Mouse (Mus musculus) intestine, embryonic 15.5 days (tissue): ENCODE measurements around the gene Bmpr1a. TPM values are rescaled to one million over a fixed set of nuclear protein-coding genes. Genes with fewer than 3 reads are reported as not detected.

Experiments
- ATAC-seq: fragments of 200-750 bp; cut with Nextera tagmentation; 2 replicates; pipeline ENCODE4 v1.8.0; 2017; ENCODE audit warnings: moderate TSS enrichment, moderate library complexity
- H3K27ac ChIP-seq: fragments of 300-500 bp; sonication (generic); 2 replicates; pipeline ENCODE4 v1.5.1; 2015; ENCODE audit warnings: mild to moderate bottlenecking, inconsistent platforms
- H3K27me3 ChIP-seq: fragments of 300-500 bp; sonication (generic); replicated peaks from 2 replicates; pipeline ENCODE4 v1.6.1; 2015; ENCODE audit warnings: inconsistent platforms
- H3K36me3 ChIP-seq: fragments of 300-500 bp; sonication (generic); 2 replicates; pipeline ENCODE4 v1.6.1; 2015; ENCODE audit warnings: inconsistent platforms
- H3K4me1 ChIP-seq: fragments of 300-500 bp; sonication (generic); replicated peaks from 2 replicates; pipeline ENCODE4 v1.6.1; 2015; ENCODE audit warnings: inconsistent platforms
- H3K4me2 ChIP-seq: fragments of 300-500 bp; sonication (generic); replicated peaks from 2 replicates; pipeline ENCODE4 v1.6.1; 2015; ENCODE audit warnings: mild to moderate bottlenecking, inconsistent platforms
- H3K4me3 ChIP-seq: fragments of 300-500 bp; sonication (generic); replicated peaks from 2 replicates; pipeline ENCODE4 v1.5.1; 2015; ENCODE audit warnings: inconsistent platforms
- H3K9ac ChIP-seq: fragments of 300-500 bp; sonication (generic); 2 replicates; pipeline ENCODE4 v1.6.1; 2015; ENCODE audit warnings: inconsistent platforms
- H3K9me3 ChIP-seq: fragments of 300-500 bp; sonication (generic); 2 replicates; pipeline ENCODE4 v1.6.1; 2016; ENCODE audit warnings: inconsistent platforms
- WGBS: fragments of 180-500 bp; shearing (Covaris S2); methylation state at CpG from one replicate; pipeline ENCODE4 v1.1.7; 2015; 5-methylcytosine and 5-hydroxymethylcytosine counted together
- polyA plus RNA-seq: library from polyadenylated mRNA; unstranded; fragments of >200 nt; fragmentation: Nextera tagmentation; extraction: Ambion mirVana; gene quantifications from 2 replicates; pipeline ENCODE4 v1.2.1, GENCODE M21; 2015

Bmpr1a gene
- polyA plus RNA-seq, 1 experiment from 2014 or later, result 41.3 TPM

DNA sequence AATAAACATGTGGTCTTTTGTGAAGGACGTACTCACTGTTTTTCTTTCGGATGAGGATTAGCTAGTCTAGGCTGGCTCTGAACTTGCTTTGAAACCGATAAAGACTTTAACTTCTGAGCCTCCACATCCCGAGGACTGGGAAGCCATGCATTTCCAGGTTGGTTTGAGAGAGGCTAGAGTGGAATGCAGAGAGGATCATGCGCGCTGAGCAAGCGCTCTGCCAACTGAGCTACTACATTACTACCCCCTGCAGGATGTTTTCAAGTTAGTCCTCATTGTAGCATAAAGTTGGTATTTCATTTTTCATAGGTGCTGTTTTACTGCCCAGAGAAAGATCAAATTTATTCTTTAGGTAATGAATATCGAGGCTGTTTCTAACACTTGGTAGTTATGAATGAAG is 17.0 kb downstream of the Bmpr1a start:
- no peaks in the 10 kb centered on the region for H3K36me3 ChIP-seq
- H3K4me1 ChIP-seq, result peaks cover 12% of the 10 kb centered on the region; the same call in 1 of the 2 replicates

DNA sequence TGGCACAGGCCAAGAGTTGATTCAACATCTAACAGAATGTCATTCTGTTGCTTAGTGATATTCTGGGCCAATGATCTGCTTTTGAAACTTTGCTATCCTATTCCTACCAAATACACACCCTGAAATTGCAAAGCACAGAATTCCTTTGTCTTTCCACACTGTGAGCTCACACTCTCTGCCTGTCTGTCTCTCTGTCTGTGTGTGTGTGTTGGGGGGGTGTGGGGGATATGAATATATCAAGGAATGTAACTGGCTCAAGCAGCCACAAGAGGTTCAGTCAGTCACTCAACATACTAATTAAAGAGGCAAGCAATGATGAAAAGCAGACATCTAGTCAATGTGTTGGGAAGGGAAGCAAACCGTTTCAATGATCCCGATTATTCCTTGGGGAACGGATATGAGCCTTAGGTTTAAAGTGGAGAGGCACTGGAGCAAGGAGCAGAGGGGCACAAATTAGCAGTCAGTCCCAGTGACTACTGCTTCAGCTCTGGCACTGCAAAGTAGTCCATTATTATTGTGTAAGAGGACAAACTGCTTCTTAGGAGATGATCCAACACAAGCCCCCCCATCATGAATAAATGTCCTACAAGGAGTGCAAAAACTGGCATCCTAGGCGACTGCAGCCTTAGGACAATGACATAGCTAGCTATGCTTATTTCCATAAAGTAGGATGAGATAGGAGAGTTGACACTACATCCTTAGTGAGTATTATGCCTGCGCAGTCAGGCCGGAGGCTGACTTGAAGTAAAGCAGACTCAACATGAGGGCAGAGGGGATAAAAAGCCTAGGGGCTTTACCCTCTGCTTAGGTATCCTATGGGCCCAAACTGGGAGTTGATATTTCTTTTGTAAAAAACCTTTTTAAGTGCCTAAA is 19.4 kb downstream of the Bmpr1a start:
- no peak overlapping the region for H3K4me3 ChIP-seq
- H3K36me3 ChIP-seq, result no peaks in the 10 kb centered on the region
- 0 out of 2 replicates have a peak, but pooled peaks cover 6% of the 10 kb centered on the region for H3K4me1 ChIP-seq
- no peak overlapping the region for H3K27ac ChIP-seq
- ATAC-seq, result no peak
- H3K9me3 ChIP-seq, result no peaks in the 10 kb centered on the region
- no peak overlapping the region for H3K9ac ChIP-seq
- no peak overlapping the region for H3K4me2 ChIP-seq
- 62% methylated on average over 6 of the region's 6 CpGs for WGBS
- H3K27me3 ChIP-seq, result no peaks in the 10 kb centered on the region

More for the DNA sequence above, 17.0 kb downstream of the Bmpr1a start:
- Histone ChIP-seq H3K4me2 (no peak overlapping the region), H3K27me3 (no peaks in the 10 kb centered on the region), H3K9ac (no peak overlapping the region), H3K4me3 (no peak overlapping the region), H3K9me3 (no peaks in the 10 kb centered on the region), H3K27ac (no peak overlapping the region)
- 65% methylated on average over 8 of the region's 8 CpGs for WGBS
- no peak for ATAC-seq

DNA sequence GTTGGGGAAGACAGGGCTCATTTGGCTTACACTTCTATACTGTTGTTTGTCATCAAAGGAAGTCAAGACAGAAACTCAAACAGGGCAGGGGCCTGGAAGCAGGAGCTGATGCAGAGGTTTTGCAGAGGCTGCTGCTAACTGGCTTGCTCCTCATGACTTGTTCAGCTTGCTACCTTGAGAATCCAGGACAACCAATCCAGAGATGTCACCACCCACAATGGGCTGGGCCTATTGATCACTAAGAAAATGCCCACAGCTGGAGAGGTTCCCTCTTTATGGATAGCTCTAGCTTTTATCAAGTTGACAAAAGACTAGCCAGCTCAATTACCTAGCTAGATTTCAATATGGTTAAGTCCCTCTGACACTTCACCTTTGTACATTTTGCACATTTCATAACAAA is 31.6 kb downstream of the Bmpr1a start:
- no peaks in the 10 kb centered on the region for H3K9me3 ChIP-seq
- no peaks in the 10 kb centered on the region for H3K27me3 ChIP-seq
- H3K36me3 ChIP-seq, result no peaks in the 10 kb centered on the region
- no peak overlapping the region for H3K9ac ChIP-seq
- H3K4me3 ChIP-seq, result no peak overlapping the region
- H3K4me2 ChIP-seq, result no peak overlapping the region
- H3K4me1 ChIP-seq, result no peaks in the 10 kb centered on the region
- no peak for ATAC-seq
- H3K27ac ChIP-seq, result no peak overlapping the region

DNA sequence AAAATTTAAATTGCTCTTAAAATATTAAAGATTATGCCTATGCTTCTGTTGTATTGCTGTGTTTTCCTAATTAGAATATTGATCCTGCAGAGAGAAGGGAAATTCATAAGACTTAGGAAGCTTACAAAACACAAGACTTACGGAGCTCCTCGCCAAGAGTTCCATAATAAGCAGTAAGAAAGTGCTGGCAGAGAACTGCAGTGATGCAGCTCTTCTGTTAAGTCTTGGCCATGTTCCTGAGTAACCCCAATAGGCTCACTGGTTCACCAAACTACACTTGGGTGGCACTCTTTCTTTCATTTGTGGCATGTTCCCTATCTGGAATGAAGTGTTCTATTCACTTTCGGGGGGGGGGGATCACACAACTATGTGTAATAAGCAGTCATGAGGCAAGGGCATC is 36.9 kb downstream of the Bmpr1a start:
- H3K27ac ChIP-seq, result no peak overlapping the region
- H3K9ac ChIP-seq, result no peak overlapping the region
- no peaks in the 10 kb centered on the region for H3K36me3 ChIP-seq
- no peaks in the 10 kb centered on the region for H3K27me3 ChIP-seq
- WGBS, result 63% methylated on average over 3 of the region's 3 CpGs
- ATAC-seq, result no peak
- no peaks in the 10 kb centered on the region for H3K9me3 ChIP-seq
- no peak overlapping the region for H3K4me3 ChIP-seq
- no peaks in the 10 kb centered on the region for H3K4me1 ChIP-seq
- H3K4me2 ChIP-seq, result no peak overlapping the region

DNA sequence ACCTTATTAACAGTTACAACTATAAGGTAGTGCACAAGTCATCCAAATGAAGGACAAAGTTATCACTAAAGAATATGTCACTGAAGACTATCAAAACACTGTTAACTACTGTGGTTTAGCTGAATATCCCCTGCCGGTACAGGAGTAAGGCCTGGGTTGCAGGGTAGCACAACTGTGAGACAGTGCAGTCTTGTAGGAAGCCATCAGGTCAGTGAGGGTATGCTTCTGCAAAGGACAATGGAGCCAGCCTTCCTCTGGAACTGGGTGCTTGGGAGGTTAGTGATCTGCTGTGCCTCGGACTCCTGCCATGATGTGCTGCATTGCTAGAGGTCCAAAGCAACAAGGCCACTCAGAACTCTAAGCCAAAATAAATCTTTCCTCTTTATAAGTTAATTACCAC is 43.8 kb downstream of the Bmpr1a start:
- H3K9me3 ChIP-seq, result no peaks in the 10 kb centered on the region
- no peak overlapping the region for H3K4me3 ChIP-seq
- no peak overlapping the region for H3K9ac ChIP-seq
- H3K4me1 ChIP-seq, result no peaks in the 10 kb centered on the region
- H3K36me3 ChIP-seq, result no peaks in the 10 kb centered on the region
- 85% methylated on average over 2 of the region's 2 CpGs for WGBS
- H3K27ac ChIP-seq, result no peak overlapping the region
- no peak for ATAC-seq
- H3K27me3 ChIP-seq, result no peaks in the 10 kb centered on the region
- H3K4me2 ChIP-seq, result no peak overlapping the region

DNA sequence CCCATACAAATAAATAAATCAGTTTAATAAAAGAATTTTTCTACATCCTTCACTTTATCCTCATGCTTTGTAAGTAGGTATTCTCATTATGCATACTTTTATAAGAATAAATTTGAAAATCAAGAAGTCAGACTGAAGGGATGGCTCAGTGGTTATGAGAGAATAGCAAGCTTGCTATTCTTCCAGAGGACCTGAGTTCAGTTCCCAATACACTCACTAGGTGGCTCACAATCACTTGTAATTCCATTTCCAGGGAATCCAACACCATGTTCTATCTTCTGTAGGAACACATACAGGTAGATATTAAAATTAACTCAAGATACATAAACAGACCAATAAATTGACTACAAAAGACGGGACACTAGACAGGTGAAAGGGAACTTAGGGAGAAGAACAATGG is 44.3 kb downstream of the Bmpr1a start:
- ATAC-seq, result peak; percentile 66
- H3K4me3 ChIP-seq, result no peak overlapping the region
- H3K27me3 ChIP-seq, result no peaks in the 10 kb centered on the region
- H3K27ac ChIP-seq, result no peak overlapping the region
- no peak overlapping the region for H3K4me2 ChIP-seq
- H3K36me3 ChIP-seq, result no peaks in the 10 kb centered on the region
- no peak overlapping the region for H3K9ac ChIP-seq
- H3K4me1 ChIP-seq, result no peaks in the 10 kb centered on the region
- WGBS, result 64% methylated on average over 1 of the region's 1 CpGs
- no peaks in the 10 kb centered on the region for H3K9me3 ChIP-seq

DNA sequence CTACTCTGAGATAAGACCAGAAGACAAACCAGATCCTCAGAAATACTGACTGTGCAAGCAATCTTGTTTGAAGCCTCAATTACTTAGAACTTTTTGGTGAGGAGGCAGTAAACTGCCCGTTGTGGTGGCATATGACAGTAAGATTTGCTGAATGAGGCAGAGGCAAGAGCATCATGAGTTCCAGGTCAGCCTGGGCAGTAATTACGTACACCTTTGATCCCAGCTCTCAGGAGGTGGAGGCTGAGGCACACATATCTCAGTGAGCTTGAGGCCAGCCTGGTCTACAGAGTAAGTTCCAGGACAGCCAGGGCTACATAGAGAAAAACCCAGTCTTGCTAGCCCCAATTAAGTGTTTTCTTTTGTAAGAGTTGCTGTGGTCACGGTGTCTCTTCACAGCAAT is 48.9 kb downstream of the Bmpr1a start:
- peak overlapping the region; percentile 57; the same call in 1 of the 2 replicates for H3K27ac ChIP-seq
- 0 out of 2 replicates have a peak, but pooled peaks cover 3% of the 10 kb centered on the region for H3K4me1 ChIP-seq
- WGBS, result 60% methylated on average over 3 of the region's 3 CpGs
- H3K4me2 ChIP-seq, result no peak overlapping the region
- H3K4me3 ChIP-seq, result no peak overlapping the region
- no peaks in the 10 kb centered on the region for H3K9me3 ChIP-seq
- no peaks in the 10 kb centered on the region for H3K36me3 ChIP-seq
- ATAC-seq, result no peak
- H3K27me3 ChIP-seq, result no peaks in the 10 kb centered on the region
- no peak overlapping the region for H3K9ac ChIP-seq

DNA sequence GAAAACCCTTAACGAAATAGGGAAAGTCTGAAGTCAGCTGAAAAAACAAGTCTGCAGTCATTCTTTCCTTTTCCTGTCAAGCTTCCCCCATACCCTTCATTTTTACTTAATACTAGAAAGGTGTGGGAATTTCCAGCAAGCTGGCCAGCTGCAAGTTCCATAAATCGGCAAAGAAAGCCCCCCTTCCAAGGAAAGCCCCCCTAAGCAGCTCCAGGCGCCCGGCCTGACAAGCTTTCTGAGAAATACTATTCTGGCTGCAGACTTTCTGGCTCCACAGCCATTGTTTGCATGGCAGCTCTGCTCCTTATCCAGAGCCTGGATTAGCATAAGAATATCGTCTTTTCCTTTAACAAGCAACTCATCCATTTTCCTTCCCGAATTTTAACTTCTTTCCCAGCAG is 49.5 kb downstream of the Bmpr1a start:
- H3K27me3 ChIP-seq, result no peaks in the 10 kb centered on the region
- H3K4me3 ChIP-seq, result no peak overlapping the region
- H3K27ac ChIP-seq, result no peak overlapping the region
- peak; percentile 51; the same call in 1 of the 2 replicates for ATAC-seq
- no peaks in the 10 kb centered on the region for H3K36me3 ChIP-seq
- no peak overlapping the region for H3K4me2 ChIP-seq
- 23% methylated on average over 6 of the region's 6 CpGs for WGBS
- H3K9ac ChIP-seq, result no peak overlapping the region
- 0 out of 2 replicates have a peak, but pooled peaks cover 3% of the 10 kb centered on the region for H3K4me1 ChIP-seq
- H3K9me3 ChIP-seq, result no peaks in the 10 kb centered on the region

DNA sequence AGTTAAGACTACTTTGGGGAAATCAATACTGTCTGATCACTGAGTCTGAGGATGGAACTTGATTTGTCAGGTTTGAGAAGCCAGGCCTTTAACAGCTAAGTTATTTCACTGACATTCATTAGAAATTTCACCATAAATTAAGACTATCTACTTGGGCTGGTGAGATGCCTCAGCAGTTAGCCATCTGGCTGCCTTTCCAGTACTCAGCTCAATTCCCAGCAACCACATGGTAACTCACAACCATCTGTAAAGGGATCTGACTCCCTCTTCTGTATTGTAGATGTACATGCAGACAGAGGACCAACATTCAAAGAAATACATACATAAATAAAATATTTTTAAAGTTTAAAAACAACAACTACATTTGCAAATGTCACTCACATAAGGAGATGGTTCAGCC is 51.3 kb downstream of the Bmpr1a start:
- Histone ChIP-seq H3K4me1 (0 out of 2 replicates have a peak, but pooled peaks cover 3% of the 10 kb centered on the region), H3K9ac (no peak overlapping the region), H3K4me3 (no peak overlapping the region), H3K9me3 (no peaks in the 10 kb centered on the region), H3K4me2 (no peak overlapping the region), H3K27me3 (no peaks in the 10 kb centered on the region), H3K27ac (no peak overlapping the region), H3K36me3 (peaks cover 4% of the 10 kb centered on the region; the same call in 1 of the 2 replicates)
- ATAC-seq, result no peak

DNA sequence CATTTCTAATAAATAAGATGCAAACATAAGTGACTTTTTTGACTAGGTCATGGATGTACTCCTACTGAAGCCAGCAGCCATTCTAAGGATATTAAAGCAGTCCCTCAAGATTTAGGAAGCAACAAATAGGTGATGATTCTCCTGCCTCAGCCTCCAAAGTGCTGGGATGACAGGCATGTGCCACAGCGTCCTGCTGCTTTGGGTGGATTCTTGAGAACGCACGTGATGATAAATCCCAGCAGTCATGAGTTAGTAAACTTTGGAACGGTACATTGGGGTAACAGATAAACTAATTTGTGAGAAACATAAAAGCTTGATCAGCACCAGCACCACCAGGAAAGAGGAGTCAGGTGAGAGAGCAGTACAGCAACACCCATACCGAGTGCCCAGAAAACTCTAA is 52.7 kb downstream of the Bmpr1a start:
- no peak overlapping the region for H3K4me3 ChIP-seq
- H3K27ac ChIP-seq, result no peak overlapping the region
- WGBS, result 66% methylated on average over 5 of the region's 5 CpGs

DNA sequence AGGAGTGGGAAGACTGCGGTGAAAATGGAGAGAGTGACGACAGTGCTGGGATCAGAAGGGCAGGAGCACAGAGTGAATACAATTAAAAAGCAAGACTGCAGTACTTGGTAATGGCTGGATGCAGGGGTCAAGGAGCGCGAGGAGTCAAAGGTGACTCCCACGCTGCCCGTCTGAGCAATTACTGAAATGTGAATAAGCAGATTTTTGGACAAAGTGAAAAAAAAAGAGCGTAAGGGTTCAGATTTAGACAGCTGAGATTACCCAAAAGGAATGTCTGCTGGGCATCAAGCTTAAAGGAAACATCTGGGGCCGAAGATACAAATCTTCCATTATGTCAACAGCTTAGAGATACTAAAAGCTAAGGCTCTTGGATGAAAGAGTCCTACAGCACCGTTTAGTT is 53.3 kb downstream of the Bmpr1a start:
- Histone ChIP-seq H3K36me3 (peaks cover 7% of the 10 kb centered on the region), H3K27ac (no peak overlapping the region), H3K4me1 (0 out of 2 replicates have a peak, but pooled peaks cover 3% of the 10 kb centered on the region), H3K9me3 (no peaks in the 10 kb centered on the region), H3K27me3 (no peaks in the 10 kb centered on the region), H3K4me2 (no peak overlapping the region), H3K9ac (no peak overlapping the region), H3K4me3 (no peak overlapping the region)
- no peak for ATAC-seq
- 52% methylated on average over 9 of the region's 9 CpGs for WGBS

More for the DNA sequence above, 52.7 kb downstream of the Bmpr1a start:
- Histone ChIP-seq H3K4me1 (0 out of 2 replicates have a peak, but pooled peaks cover 3% of the 10 kb centered on the region), H3K9me3 (no peaks in the 10 kb centered on the region), H3K27me3 (no peaks in the 10 kb centered on the region), H3K4me2 (no peak overlapping the region), H3K36me3 (peaks cover 7% of the 10 kb centered on the region), H3K9ac (no peak overlapping the region)
- no peak for ATAC-seq

DNA sequence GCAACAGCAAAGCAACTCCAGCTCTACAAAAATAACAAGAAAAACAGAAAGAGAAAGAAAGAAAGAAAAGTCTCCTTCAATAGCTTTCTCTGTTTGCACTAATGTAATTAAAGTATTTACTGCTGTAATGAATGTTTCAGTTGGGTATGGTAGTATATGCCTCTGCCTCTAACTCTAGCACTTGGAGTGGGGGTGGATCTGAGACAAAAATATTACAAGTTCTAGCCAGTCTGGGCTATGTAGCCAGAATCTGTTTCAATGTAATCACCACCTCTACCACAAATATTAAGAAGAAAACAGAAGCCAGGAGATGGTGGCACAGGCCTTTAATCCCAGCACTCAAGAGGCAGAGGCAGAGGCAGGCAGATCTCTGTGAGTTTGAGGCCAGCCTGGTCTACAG is 54.7 kb downstream of the Bmpr1a start:
- no peak overlapping the region for H3K9ac ChIP-seq
- no peak for ATAC-seq
- no peak overlapping the region for H3K27ac ChIP-seq
- peaks cover 7% of the 10 kb centered on the region for H3K36me3 ChIP-seq
- H3K4me1 ChIP-seq, result 0 out of 2 replicates have a peak, but pooled peaks cover 3% of the 10 kb centered on the region
- no peaks in the 10 kb centered on the region for H3K27me3 ChIP-seq
- no peak overlapping the region for H3K4me3 ChIP-seq
- H3K9me3 ChIP-seq, result no peaks in the 10 kb centered on the region
- no peak overlapping the region for H3K4me2 ChIP-seq

DNA sequence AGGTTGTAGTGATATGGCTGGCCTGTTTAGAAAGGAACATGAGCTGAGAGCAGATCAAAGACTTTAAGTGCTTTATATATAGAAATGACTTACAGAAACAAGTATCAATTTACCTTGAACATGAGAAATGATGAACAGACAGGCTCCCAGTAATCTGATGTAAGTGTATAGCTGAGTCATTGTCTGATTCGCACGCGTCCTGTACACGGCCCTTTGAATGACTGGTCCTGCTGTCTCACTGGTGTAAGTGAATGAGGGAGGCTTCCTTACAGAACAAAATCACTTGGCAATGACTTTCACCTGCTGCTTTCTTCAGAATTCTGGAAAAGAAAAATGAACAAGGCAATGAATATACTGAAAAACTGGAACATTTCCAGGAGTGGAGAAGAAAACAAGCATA is 55.5 kb downstream of the Bmpr1a start:
- Histone ChIP-seq H3K36me3 (peaks cover 7% of the 10 kb centered on the region), H3K4me2 (no peak overlapping the region), H3K27me3 (no peaks in the 10 kb centered on the region), H3K4me3 (no peak overlapping the region), H3K27ac (no peak overlapping the region), H3K9me3 (no peaks in the 10 kb centered on the region), H3K9ac (no peak overlapping the region), H3K4me1 (0 out of 2 replicates have a peak, but pooled peaks cover 3% of the 10 kb centered on the region)
- ATAC-seq, result no peak
- WGBS, result 86% methylated on average over 4 of the region's 4 CpGs
